Mouse (Mus musculus) ES-CJ7 (cell line): ENCODE measurements around the gene Prr18.
"Not testable (repeated sequence)": the region's sequence is repeated elsewhere in the genome, so short reads cannot be mapped to it uniquely, and the experiment has no call there.

Experiments
- DNase-seq: peaks from one replicate; pipeline ENCODE4 v3.0.0; 2011; ENCODE audit warnings: low read depth, low spot score

Gene Prr18

DNA sequence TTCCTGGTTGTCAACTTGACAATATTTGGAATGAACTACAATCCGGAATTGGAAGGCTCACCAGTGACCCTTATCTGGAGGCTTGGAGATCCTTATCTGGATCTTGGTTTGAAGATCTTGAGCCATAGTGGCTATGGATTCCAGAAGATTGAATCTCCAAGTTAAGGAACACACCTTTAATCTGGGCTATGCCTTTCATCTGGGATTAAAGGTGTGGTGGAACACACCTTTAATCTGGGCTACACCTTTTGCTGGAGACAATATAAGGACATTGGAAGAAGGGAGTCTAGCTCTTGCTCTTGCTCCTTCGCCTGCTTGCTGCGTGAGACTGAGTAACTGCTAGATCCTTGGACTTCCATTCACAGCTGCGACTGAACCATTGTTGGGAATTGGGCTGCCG lies at the start of gene Prr18:
Gene Prr18 (plus strand): TSS at position 301 of the 400 bp plus-strand sequence.
- not testable (repeated sequence) for DNase-seq

GRCm38 (mm10) chr17:8289993-8290679 lies 47.1 kb upstream of the Prr18 start:
- no peak for DNase-seq

GRCm38 (mm10) chr17:8290736-8291135 lies 46.5 kb upstream of the Prr18 start:
- DNase-seq: no peak

DNA sequence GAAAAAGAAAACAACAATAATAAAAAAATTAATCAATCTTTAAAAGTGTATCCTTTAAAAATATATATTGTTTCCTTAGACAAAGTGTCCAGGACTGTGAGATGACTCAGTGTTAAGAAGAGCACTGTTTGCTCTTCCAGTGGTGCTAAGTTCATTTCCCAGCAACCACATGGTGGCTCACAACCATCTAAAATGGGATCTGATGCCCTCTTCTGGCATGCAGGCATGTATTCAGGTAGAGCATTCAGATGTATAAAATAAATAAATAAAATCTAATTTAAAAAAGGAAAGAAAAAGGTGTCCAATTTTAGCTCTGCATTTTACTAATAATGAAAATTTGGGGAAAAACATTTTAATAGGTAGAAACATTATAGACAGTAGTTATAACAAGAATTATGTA lies 41.4 kb upstream of the Prr18 start:
- DNase-seq: no peak

- no peak for DNase-seq
Measured at GRCm38 (mm10) chr17:8296313-8296844, 40.9 kb upstream of the Prr18 start.

DNA sequence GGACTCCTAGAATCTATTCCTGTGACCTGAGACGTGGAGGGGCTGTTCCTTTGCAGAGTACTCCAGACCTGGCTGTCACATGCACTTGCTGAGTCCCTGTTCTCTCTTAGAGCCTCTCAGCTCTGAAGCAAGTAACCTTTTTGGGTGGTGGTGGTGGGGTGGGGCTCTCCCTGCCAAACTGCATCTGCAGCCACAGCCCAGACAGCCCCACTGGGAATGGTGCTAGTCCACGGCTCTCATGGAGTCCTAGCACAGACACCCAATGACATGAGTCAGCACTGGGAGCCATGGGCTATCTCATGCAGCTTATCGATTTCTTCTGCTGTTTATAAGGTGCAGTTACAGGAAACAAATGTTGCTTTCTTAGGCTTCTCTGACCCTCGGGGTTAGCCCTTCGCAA lies 39.5 kb upstream of the Prr18 start:
- DNase-seq: no peak

DNA sequence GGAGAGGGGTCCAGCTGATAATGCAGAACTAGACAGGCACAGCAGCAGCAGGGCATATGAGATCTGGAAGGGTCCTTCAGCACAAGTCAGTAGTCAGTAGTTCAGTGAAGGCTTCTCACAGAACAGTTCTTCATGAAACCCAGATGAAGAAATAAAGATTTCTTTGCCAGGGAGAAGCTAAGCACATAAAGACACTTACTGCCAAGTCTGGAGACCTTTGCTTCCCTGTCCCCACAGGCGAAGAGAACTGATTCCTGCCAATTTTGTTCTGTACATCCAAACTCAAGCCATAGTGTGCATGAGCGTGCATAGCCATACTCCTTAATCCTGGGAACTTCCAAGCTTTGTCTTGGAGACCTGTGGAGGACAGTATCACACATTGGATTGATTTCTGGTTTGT lies 39.0 kb upstream of the Prr18 start:
- DNase-seq: no peak

DNA sequence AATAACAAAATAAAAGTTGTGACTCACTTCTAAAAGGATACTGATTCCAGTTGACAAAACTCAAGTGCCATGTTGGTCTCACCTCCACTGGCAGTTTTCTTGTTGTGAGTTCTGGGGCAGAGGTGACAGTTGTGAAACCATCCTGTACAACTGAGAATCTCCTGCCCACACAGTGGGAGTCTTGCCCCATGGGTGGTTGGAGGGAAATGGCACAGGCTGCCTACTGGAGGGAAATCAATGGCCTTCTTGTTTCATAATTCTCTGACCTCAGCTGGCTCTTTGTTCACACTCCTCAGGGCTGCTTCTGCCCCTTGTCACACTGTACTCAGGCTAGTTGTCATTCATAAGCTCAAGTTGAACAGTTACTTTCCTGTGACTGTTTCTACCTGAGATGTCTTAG lies 37.7 kb upstream of the Prr18 start:
- DNase-seq: no peak

DNA sequence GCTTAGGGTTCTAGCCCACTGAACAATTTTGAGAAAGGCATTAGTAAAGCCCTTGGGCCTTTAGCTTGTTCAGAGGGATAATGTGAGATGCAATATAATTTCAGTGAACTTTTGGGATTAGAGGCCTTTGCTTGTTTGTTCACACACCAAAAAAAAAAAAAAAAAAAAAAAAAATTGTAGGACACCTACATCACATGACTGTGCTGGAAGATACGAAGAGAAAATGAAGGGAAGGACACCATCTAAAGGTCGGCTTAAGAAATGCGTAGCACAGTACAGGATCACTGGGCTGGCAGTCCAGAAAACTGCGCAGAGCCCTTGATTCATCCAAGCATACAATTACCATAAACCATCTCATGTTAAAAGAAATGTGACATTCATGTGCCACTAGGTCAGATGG lies 35.7 kb upstream of the Prr18 start:
- peak; percentile 30 for DNase-seq

DNA sequence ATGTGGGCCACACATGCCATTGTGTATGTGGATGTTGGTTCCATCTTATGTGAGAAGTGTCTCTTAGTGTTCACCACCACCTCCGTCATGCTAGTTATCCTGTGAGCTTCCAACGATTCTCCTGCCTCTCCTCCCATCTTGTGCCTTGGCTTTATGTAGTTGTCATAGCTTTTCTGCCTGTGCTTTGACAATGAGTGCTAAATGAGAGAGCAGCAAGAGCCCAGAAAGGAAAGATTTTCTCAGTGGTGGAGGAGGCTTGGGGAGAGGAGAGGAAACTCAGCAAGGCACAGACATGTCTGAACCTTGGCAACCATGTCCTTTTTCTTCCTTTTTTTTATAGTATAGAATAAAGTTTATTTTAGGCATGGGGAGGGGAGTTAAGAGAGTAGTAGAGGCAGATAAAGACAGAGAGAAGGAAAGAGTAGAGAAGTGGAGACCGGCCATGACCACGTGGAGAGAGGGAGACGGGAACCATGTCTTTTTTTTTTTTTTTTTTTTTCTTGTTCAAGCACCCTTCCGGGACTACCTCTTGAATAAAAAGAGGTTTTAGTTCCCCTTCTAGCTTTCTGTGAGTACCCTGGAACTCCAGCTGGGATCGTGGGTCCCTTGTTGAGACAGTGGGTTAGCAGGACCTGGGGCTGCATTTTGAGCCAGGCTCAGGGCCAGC lies 34.4 kb upstream of the Prr18 start:
- DNase-seq: no peak

DNA sequence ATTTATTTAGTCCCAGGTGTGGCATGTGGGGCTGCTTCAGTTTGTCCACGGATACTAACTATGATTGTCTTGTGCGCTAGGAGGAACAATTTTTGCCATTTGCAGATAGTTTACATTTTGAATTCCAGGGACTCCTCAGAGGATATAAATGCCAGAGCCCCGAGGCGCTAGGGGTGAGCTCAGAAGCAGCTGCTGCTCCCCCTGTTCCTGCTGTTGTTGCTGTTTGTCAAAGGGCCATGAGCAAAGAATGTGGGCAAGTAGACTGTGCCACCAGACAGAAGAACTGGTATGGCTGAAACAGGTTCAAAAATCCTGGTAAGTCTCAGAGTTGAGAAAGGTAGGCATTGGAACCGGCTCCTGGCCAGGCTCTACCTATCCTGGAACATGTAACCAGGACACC lies 33.6 kb upstream of the Prr18 start:
- no peak for DNase-seq

- DNase-seq: peak; percentile 51
Measured at GRCm38 (mm10) chr17:8305801-8306200, 31.5 kb upstream of the Prr18 start.

- DNase-seq: peak; percentile 92
Measured at GRCm38 (mm10) chr17:8310838-8311614, 26.2 kb upstream of the Prr18 start, which contains the start of gene Sft2d1. Sft2d1 (plus strand) TSS chr17:8311102.

DNA sequence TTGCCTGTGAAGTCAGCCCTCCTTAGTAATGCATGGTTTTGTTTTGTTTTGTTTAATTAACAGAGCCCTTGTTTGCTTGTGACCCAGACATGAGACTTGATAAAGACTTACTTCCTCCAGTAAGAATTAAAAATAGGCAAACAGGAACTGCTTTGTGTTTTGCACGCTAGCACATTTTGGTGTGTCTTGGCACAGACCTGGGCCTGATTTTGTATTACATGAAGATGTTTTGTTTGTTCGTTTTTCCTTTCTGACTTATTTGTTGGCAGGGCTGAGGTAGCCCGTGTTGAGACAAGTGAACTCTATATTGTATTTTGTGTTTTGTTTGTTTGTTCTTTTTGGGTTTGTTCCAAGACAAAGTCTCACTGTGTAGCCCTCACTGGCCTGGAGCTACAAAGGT lies 25.5 kb upstream of the Prr18 start:
- no peak for DNase-seq

- DNase-seq: no peak
Measured at GRCm38 (mm10) chr17:8313976-8314375, 23.3 kb upstream of the Prr18 start.

- DNase-seq: peak; percentile 37
Measured at GRCm38 (mm10) chr17:8316251-8316650, 21.0 kb upstream of the Prr18 start.

DNA sequence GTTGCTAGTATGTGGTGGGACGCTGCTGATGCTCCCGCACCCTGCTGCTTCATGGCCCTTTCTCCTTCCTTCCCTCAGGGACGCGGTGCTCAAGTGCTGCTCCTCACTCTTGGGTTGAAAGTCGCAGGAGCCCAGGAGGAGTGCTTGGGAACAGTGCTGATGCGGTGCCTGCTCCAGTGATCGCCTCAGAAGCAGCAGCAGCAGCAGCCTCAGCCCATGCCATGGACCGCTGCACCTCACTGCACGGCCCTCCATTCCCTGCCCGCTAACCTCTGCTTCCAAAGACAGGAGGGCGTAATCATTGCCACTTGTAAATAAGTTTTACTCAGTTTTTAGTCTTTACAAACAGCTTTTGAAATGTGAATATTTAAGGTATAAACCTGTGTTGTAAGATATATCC lies 10.4 kb upstream of the Prr18 start:
- not testable (repeated sequence) for DNase-seq

- peak; percentile 58 for DNase-seq
Measured at GRCm38 (mm10) chr17:8328511-8329174, 8.6 kb upstream of the Prr18 start.

DNA sequence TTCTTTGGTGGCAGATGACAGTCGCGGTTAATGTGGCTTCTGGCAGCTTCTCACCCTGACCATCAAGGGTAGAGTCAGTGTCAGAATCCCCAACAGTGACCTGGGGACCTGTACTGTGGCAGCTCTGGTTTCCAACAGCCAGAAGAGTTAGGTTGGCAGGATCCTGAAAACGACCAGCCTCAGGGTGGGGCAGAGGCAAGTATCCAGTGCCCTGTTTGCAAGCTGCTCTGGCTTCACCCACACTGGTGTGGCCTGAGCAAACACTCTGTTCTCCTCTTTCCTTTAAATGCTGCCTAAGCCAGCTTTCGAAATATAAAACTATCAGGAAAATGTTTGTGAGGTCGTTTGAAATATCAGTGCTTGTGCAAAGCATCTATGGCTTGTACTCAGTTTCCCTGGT lies 6.7 kb upstream of the Prr18 start:
- DNase-seq: no peak

GRCm38 (mm10) chr17:8339666-8340374 lies 2.6 kb downstream of the Prr18 start:
- no peak for DNase-seq
